Mouse (Mus musculus) megakaryocyte, embryonic 14.5 days (primary cell): Measurements from ENCODE around the gene Git2.

Experiments used
- FLI1 ChIP-seq: IDR thresholded peaks from 2 replicates; pipeline ENCODE4 v1.6.1; 2012; ENCODE audit warnings: low read length, inconsistent platforms, mixed read lengths
- GATA1 ChIP-seq: IDR thresholded peaks from 3 replicates; pipeline ENCODE4 v1.6.1; 2012; ENCODE audit warnings: mixed read lengths, low read length, inconsistent platforms, borderline replicate concordance

- TF ChIP-seq FLI1, result no peak
- no peak for TF ChIP-seq GATA1
Measured at GRCm38 (mm10) chr5:114774403-114775051, 790 bp downstream of the Git2 start, which contains the start of gene Ankrd13a.
